Mouse (Mus musculus): ENCODE results near the gene Apof. TPM values are rescaled to one million over a fixed set of nuclear protein-coding genes. Genes with fewer than 3 reads are reported as not detected.
A peak's percentile ranks its signal among the peaks of the same experiment; 100 is the strongest.

The Apof gene
- polyA plus RNA-seq, 1 experiment from 2014 or later: 1.6 TPM

- H3K9ac ChIP-seq: no peak overlapping the region
- 78% methylated on average over 15 of the region's 15 CpGs for WGBS
- H3K27ac ChIP-seq: no peak overlapping the region
- no peaks in the 10 kb centered on the region for H3K4me1 ChIP-seq (replicated peaks)
- no peak for ATAC-seq
- no peaks in the 10 kb centered on the region for H3K9me3 ChIP-seq
- H3K4me2 ChIP-seq (replicated peaks): no peak overlapping the region
- H3K27me3 ChIP-seq (replicated peaks): no peaks in the 10 kb centered on the region
- H3K4me3 ChIP-seq (replicated peaks): no peak overlapping the region
- peaks cover 16% of the 10 kb centered on the region for H3K36me3 ChIP-seq
Measured at GRCm38 (mm10) chr10:128237807-128238480, 30.5 kb upstream of the Apof start.

- Histone ChIP-seq H3K4me1 (replicated peaks) (no peaks in the 10 kb centered on the region), H3K27me3 (replicated peaks) (no peaks in the 10 kb centered on the region), H3K27ac (no peak overlapping the region), H3K4me2 (replicated peaks) (no peak overlapping the region), H3K9me3 (no peaks in the 10 kb centered on the region), H3K36me3 (peaks cover 24% of the 10 kb centered on the region), H3K9ac (no peak overlapping the region), H3K4me3 (replicated peaks) (no peak overlapping the region)
- WGBS: 96% methylated on average over 4 of the region's 4 CpGs
- no peak for ATAC-seq
Measured at GRCm38 (mm10) chr10:128239140-128239539, 29.3 kb upstream of the Apof start.

DNA sequence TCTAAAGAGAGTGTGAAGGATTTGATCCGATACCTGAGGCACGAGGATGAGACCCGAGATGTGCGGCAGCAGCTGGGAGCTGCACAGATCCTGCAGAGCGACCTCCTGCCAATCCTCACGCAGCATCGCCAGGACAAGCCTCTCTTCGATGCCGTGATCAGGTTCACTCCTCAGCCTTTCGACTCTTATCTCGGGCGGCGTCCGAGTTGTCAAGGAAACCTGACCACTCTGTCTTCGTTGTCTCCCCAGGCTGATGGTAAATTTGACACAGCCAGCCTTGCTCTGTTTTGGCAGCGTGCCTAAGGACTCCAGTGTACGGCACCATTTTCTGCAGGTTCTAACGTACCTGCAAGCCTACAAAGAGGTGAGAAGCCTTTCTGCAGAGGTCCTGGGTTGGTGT lies 28.3 kb upstream of the Apof start:
- 84% methylated on average over 18 of the region's 18 CpGs for WGBS

DNA sequence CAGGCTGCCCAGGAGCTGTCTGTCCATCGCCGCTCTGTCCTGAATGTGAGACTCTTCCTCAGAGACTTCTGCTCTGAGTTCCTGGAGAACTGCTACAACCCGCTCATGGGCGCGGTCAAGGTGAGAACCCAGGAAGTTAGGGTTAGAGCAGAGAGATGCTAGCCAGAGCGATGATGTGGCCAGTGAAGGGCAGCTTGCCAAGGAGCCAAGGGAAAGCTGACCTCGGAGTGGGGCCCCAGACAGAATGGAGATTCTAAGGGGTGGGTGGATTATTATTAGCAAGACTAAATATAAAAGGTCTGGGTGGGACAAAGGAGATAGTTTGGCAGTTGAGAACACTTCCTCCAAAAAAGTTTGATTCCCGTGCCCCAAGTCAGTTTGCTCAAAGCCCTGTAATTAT lies 25.2 kb upstream of the Apof start:
- no peak for ATAC-seq
- Histone ChIP-seq H3K4me1 (replicated peaks) (no peaks in the 10 kb centered on the region), H3K27me3 (replicated peaks) (no peaks in the 10 kb centered on the region), H3K4me2 (replicated peaks) (no peak overlapping the region), H3K9ac (no peak overlapping the region), H3K27ac (no peak overlapping the region), H3K9me3 (no peaks in the 10 kb centered on the region), H3K4me3 (replicated peaks) (no peak overlapping the region), H3K36me3 (peaks cover 51% of the 10 kb centered on the region)
- 92% methylated on average over 8 of the region's 8 CpGs for WGBS

More for the DNA sequence above, 28.3 kb upstream of the Apof start:
- Histone ChIP-seq H3K4me3 (replicated peaks) (no peak overlapping the region), H3K27ac (no peak overlapping the region), H3K9ac (no peak overlapping the region), H3K9me3 (no peaks in the 10 kb centered on the region), H3K36me3 (peaks cover 34% of the 10 kb centered on the region), H3K27me3 (replicated peaks) (no peaks in the 10 kb centered on the region), H3K4me2 (replicated peaks) (no peak overlapping the region), H3K4me1 (replicated peaks) (no peaks in the 10 kb centered on the region)
- no peak for ATAC-seq

DNA sequence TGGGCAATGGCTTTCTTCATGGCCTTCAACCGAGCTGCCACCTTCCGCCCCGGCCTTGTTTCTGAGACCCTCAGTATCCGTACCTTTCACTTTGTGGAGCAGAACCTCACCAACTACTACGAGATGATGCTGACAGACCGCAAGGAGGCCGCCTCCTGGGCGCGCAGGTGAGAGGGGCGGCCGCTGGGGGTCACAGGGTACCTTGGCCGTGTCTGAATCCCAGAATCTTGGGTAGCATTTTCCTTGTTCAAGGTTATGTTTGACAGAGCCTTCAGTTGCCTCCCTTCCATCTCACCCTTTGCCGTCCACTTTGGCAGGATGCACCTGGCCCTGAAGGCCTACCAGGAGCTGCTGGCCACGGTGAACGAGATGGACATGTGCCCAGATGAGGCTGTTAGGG lies 24.4 kb upstream of the Apof start:
- H3K27me3 ChIP-seq (replicated peaks): no peaks in the 10 kb centered on the region
- no peak overlapping the region for H3K4me3 ChIP-seq (replicated peaks)
- H3K9me3 ChIP-seq: no peaks in the 10 kb centered on the region
- peaks cover 54% of the 10 kb centered on the region for H3K36me3 ChIP-seq
- H3K4me2 ChIP-seq (replicated peaks): no peak overlapping the region
- no peak overlapping the region for H3K9ac ChIP-seq
- H3K27ac ChIP-seq: no peak overlapping the region
- H3K4me1 ChIP-seq (replicated peaks): no peaks in the 10 kb centered on the region
- WGBS: 94% methylated on average over 15 of the region's 15 CpGs
- no peak for ATAC-seq

DNA sequence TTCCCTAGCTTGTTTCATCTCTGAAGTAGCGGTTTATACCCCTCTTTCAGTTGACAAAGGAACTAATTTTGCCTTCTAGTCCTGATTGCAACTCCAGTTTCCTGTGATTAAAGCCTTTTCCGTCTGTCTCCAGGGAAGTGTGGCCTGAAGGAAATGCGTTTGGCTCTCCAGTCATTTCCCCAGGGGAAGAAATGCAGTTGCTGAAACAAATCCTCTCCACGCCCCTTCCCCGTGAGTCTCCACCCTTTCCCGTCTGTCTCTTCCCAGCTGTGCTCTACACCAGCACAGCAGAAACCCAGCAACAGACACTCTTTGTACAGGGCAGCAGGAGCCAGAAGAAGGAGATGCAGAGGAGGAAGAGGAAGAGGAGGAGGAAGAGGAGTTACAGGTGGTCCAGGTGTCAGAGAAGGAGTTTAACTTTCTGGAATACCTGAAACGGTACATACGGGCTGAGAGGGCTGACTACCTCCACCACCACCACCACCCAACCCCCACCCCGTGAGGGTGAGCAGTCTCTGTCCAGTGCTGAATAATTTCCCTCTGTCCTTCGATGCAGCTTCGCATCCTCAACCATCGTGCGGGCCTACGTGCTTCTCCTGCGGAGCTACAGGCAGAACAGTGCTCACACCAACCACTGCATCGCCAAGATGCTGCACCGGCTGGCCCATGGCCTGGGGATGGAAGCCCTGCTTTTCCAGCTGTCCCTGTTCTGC lies 21.3 kb upstream of the Apof start:
- WGBS: 80% methylated on average over 17 of the region's 17 CpGs
- H3K36me3 ChIP-seq: peaks cover 71% of the 10 kb centered on the region
- no peaks in the 10 kb centered on the region for H3K9me3 ChIP-seq
- H3K4me2 ChIP-seq (replicated peaks): peak overlapping the region; percentile 14; the same call in 1 of the 2 replicates
- H3K27ac ChIP-seq: no peak overlapping the region
- H3K4me1 ChIP-seq (replicated peaks): no peaks in the 10 kb centered on the region
- no peaks in the 10 kb centered on the region for H3K27me3 ChIP-seq (replicated peaks)
- no peak overlapping the region for H3K9ac ChIP-seq
- H3K4me3 ChIP-seq (replicated peaks): no peak overlapping the region
- ATAC-seq: no peak

- no peak overlapping the region for H3K4me3 ChIP-seq (replicated peaks)
- H3K27me3 ChIP-seq (replicated peaks): no peaks in the 10 kb centered on the region
- H3K36me3 ChIP-seq: peaks cover 54% of the 10 kb centered on the region
- no peaks in the 10 kb centered on the region for H3K4me1 ChIP-seq (replicated peaks)
- no peak overlapping the region for H3K4me2 ChIP-seq (replicated peaks)
- no peak overlapping the region for H3K9ac ChIP-seq
- ATAC-seq: no peak
- 95% methylated on average over 13 of the region's 13 CpGs for WGBS
- H3K27ac ChIP-seq: no peak overlapping the region
- H3K9me3 ChIP-seq: no peaks in the 10 kb centered on the region
Measured at GRCm38 (mm10) chr10:128250565-128250964, 17.9 kb upstream of the Apof start.

- no peaks in the 10 kb centered on the region for H3K27me3 ChIP-seq (replicated peaks)
- 75% methylated on average over 4 of the region's 4 CpGs for WGBS
- no peak within 1 kb of the TSS for H3K4me3 ChIP-seq (replicated peaks)
- H3K4me1 ChIP-seq (replicated peaks): no peaks in the 10 kb centered on the region
- H3K4me2 ChIP-seq (replicated peaks): no peak within 1 kb of the TSS
- no peak within 1 kb of the TSS for H3K27ac ChIP-seq
- H3K9ac ChIP-seq: no peak within 1 kb of the TSS
- no peak for ATAC-seq
- no peaks in the 10 kb centered on the region for H3K9me3 ChIP-seq
- H3K36me3 ChIP-seq: peaks cover 35% of the 10 kb centered on the region
Measured at GRCm38 (mm10) chr10:128253677-128254255, 14.7 kb upstream of the Apof start, which contains the start of gene Apon. Apon (plus strand) TSS chr10:128254096.

- no peak overlapping the region for H3K9ac ChIP-seq
- 87% methylated on average over 8 of the region's 8 CpGs for WGBS
- peaks cover 16% of the 10 kb centered on the region for H3K36me3 ChIP-seq
- no peaks in the 10 kb centered on the region for H3K4me1 ChIP-seq (replicated peaks)
- H3K4me2 ChIP-seq (replicated peaks): no peak overlapping the region
- H3K27me3 ChIP-seq (replicated peaks): no peaks in the 10 kb centered on the region
- H3K9me3 ChIP-seq: no peaks in the 10 kb centered on the region
- H3K27ac ChIP-seq: no peak overlapping the region
- no peak for ATAC-seq
- H3K4me3 ChIP-seq (replicated peaks): no peak overlapping the region
Measured at GRCm38 (mm10) chr10:128255925-128256324, 12.5 kb upstream of the Apof start.

GRCm38 (mm10) chr10:128256328-128256727 lies 12.1 kb upstream of the Apof start:
- Histone ChIP-seq H3K9me3 (no peaks in the 10 kb centered on the region), H3K9ac (no peak overlapping the region), H3K4me3 (replicated peaks) (no peak overlapping the region), H3K4me2 (replicated peaks) (no peak overlapping the region), H3K4me1 (replicated peaks) (no peaks in the 10 kb centered on the region), H3K36me3 (peaks cover 12% of the 10 kb centered on the region; the same call in 1 of the 2 replicates), H3K27me3 (replicated peaks) (no peaks in the 10 kb centered on the region), H3K27ac (no peak overlapping the region)
- 86% methylated on average over 8 of the region's 8 CpGs for WGBS
- ATAC-seq: no peak

GRCm38 (mm10) chr10:128258953-128259352 lies 9.5 kb upstream of the Apof start:
- no peak for ATAC-seq
- Histone ChIP-seq H3K9ac (no peak overlapping the region), H3K4me2 (replicated peaks) (no peak overlapping the region), H3K9me3 (no peaks in the 10 kb centered on the region), H3K36me3 (no peaks in the 10 kb centered on the region), H3K4me3 (replicated peaks) (no peak overlapping the region), H3K27me3 (replicated peaks) (no peaks in the 10 kb centered on the region), H3K27ac (no peak overlapping the region), H3K4me1 (replicated peaks) (no peaks in the 10 kb centered on the region)
- 65% methylated on average over 4 of the region's 4 CpGs for WGBS

- Histone ChIP-seq H3K27ac (no peak overlapping the region), H3K9ac (no peak overlapping the region), H3K9me3 (no peaks in the 10 kb centered on the region), H3K4me2 (replicated peaks) (no peak overlapping the region), H3K27me3 (replicated peaks) (no peaks in the 10 kb centered on the region), H3K36me3 (no peaks in the 10 kb centered on the region), H3K4me1 (replicated peaks) (no peaks in the 10 kb centered on the region), H3K4me3 (replicated peaks) (no peak overlapping the region)
- no peak for ATAC-seq
- WGBS: 91% methylated on average over 5 of the region's 5 CpGs
Measured at GRCm38 (mm10) chr10:128259946-128260345, 8.5 kb upstream of the Apof start.
